Mouse (Mus musculus): ENCODE data around the gene Zic5. TPM values are rescaled to one million over a fixed set of nuclear protein-coding genes. Genes with fewer than 3 reads are reported as not detected.
A peak's percentile ranks its signal among the peaks of the same experiment; 100 is the strongest.

Zic5 gene
- polyA plus RNA-seq, 1 experiment from 2014 or later: 0.30 TPM

DNA sequence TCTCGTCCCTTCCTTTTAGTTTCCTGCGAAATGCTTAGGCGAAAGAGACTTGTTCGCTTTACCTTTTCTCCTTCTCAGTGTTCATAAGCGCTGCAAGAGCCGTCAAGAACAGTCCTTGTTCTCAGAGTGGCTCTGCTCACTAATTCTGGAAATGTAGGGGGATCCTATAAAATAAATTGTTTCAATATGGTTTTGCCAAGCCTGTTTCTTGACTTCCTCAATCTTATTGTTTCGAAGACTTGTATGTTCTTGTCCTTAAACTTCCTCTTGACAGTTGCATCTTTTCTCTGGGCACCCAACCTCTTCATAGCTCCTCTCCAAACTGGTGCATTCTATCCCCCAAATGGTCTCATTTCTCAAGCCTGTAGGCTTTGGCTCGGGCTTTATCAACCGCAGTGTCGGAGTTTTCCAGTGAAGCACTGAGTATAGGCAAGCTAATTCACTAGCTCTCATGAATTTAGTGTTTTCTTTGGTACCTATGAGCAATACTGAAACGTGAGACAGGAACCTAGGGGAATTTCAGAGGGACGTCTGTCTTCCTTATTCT is 20.2 kb upstream of the Zic5 start:
- DNase-seq (ENCODE audit: low spot score): no peak
- Histone ChIP-seq H3K27ac (no peak overlapping the region), H3K4me3 (no peak overlapping the region), H3K27me3 (ENCODE audit: insufficient read depth, poor library complexity, severe bottlenecking) (peaks cover 99% of the 10 kb centered on the region), H3K9me3 (no peaks in the 10 kb centered on the region), H3K36me3 (no peaks in the 10 kb centered on the region), H3K4me1 (0 out of 2 replicates have a peak, but pooled peaks cover 3% of the 10 kb centered on the region)
- 2% methylated on average over 12 of the region's 12 CpGs for WGBS

- Histone ChIP-seq H3K9me3 (no peaks in the 10 kb centered on the region), H3K27ac (no peak overlapping the region), H3K27me3 (ENCODE audit: insufficient read depth, poor library complexity, severe bottlenecking) (peaks cover 99% of the 10 kb centered on the region), H3K4me3 (no peak overlapping the region), H3K36me3 (no peaks in the 10 kb centered on the region), H3K4me1 (no peaks in the 10 kb centered on the region)
- under 1% methylated on average over 24 of the region's 24 CpGs for WGBS
- DNase-seq (ENCODE audit: low spot score): peak; percentile 73
Measured at GRCm38 (mm10) chr14:122484844-122485551, 19.5 kb upstream of the Zic5 start.

GRCm38 (mm10) chr14:122484458-122484843 is 19.0 kb upstream of the Zic5 start:
- Histone ChIP-seq H3K27me3 (ENCODE audit: insufficient read depth, poor library complexity, severe bottlenecking) (peaks cover 100% of the 10 kb centered on the region), H3K4me3 (no peak overlapping the region), H3K9me3 (no peaks in the 10 kb centered on the region), H3K36me3 (no peaks in the 10 kb centered on the region), H3K27ac (no peak overlapping the region), H3K4me1 (no peaks in the 10 kb centered on the region)
- 8% methylated on average over 4 of the region's 4 CpGs for WGBS
- DNase-seq (ENCODE audit: low spot score): peak; percentile 63

GRCm38 (mm10) chr14:122483556-122484421 is 18.3 kb upstream of the Zic5 start:
- H3K4me3 ChIP-seq: no peak overlapping the region
- H3K36me3 ChIP-seq: no peaks in the 10 kb centered on the region
- no peak overlapping the region for H3K27ac ChIP-seq
- no peaks in the 10 kb centered on the region for H3K9me3 ChIP-seq
- peaks cover 3% of the 10 kb centered on the region for H3K4me1 ChIP-seq
- 1% methylated on average over 18 of the region's 18 CpGs for WGBS
- peaks cover 98% of the 10 kb centered on the region for H3K27me3 ChIP-seq (ENCODE audit: insufficient read depth, poor library complexity, severe bottlenecking)
- no peak for DNase-seq (ENCODE audit: low spot score)

- H3K4me1 ChIP-seq: peaks cover 7% of the 10 kb centered on the region
- no peaks in the 10 kb centered on the region for H3K36me3 ChIP-seq
- H3K4me3 ChIP-seq: no peak overlapping the region
- H3K9me3 ChIP-seq: no peaks in the 10 kb centered on the region
- no peak for DNase-seq (ENCODE audit: low spot score)
- no peak overlapping the region for H3K27ac ChIP-seq
- H3K27me3 ChIP-seq (ENCODE audit: insufficient read depth, poor library complexity, severe bottlenecking): peaks cover 98% of the 10 kb centered on the region
- 1% methylated on average over 5 of the region's 5 CpGs for WGBS
Measured at GRCm38 (mm10) chr14:122483024-122483385, 17.5 kb upstream of the Zic5 start.

- under 1% methylated on average over 37 of the region's 38 CpGs for WGBS
- H3K27ac ChIP-seq: no peak overlapping the region
- H3K4me1 ChIP-seq: peaks cover 7% of the 10 kb centered on the region
- H3K27me3 ChIP-seq (ENCODE audit: insufficient read depth, poor library complexity, severe bottlenecking): peaks cover 97% of the 10 kb centered on the region
- H3K9me3 ChIP-seq: no peaks in the 10 kb centered on the region
- no peak for DNase-seq (ENCODE audit: low spot score)
- H3K4me3 ChIP-seq: no peak overlapping the region
- H3K36me3 ChIP-seq: no peaks in the 10 kb centered on the region
Measured at GRCm38 (mm10) chr14:122482081-122483023, 16.9 kb upstream of the Zic5 start.

DNA sequence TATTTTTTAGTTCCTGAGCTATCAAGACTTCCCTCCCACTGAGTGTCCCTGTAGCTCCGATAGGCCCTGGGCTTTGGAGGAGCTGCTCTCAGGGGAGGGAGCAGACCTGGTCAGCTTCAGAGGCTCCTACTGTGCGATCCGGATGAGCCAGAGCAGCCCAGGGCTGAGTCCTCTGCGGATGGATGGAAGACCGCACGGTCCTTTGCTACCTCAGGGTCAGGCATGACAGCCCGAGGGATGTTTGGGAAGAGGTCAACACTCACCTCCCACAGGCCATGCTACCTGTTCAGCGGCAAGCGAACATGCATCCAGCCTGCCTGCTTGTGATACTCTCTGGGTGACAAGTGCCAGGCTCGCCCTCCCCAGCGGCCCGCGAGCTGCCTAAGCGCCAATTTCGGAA is 15.7 kb upstream of the Zic5 start:
- Histone ChIP-seq H3K27ac (no peak overlapping the region), H3K27me3 (ENCODE audit: insufficient read depth, poor library complexity, severe bottlenecking) (peaks cover 97% of the 10 kb centered on the region), H3K4me3 (no peak overlapping the region), H3K4me1 (peaks cover 7% of the 10 kb centered on the region), H3K36me3 (no peaks in the 10 kb centered on the region), H3K9me3 (no peaks in the 10 kb centered on the region)
- DNase-seq (ENCODE audit: low spot score): no peak
- WGBS: 3% methylated on average over 15 of the region's 15 CpGs

DNA sequence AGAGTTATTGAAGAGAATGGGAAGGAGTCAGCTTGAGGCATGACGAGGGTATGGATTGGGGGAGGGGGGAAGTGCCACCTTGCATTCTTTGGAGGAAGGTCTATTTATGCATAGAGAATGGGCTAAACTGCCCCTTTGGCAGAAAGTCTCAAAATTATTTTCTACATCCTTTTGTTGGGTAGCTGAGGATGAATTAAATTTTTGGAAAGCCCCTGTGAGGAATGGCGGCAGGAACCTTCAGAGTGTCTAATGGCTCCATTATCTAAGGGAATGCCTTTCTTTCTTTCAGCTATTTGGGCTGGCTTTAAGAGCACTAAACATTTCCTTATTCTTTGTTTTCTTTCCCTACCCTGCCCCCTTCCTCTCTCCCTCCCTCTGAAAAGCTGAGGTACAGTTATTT is 14.9 kb upstream of the Zic5 start:
- WGBS: 3% methylated on average over 2 of the region's 2 CpGs
- Histone ChIP-seq H3K9me3 (no peaks in the 10 kb centered on the region), H3K27me3 (ENCODE audit: insufficient read depth, poor library complexity, severe bottlenecking) (peaks cover 97% of the 10 kb centered on the region), H3K4me3 (no peak overlapping the region), H3K4me1 (peaks cover 15% of the 10 kb centered on the region), H3K27ac (no peak overlapping the region), H3K36me3 (no peaks in the 10 kb centered on the region)
- DNase-seq (ENCODE audit: low spot score): no peak

- Histone ChIP-seq H3K27ac (no peak overlapping the region), H3K4me3 (no peak overlapping the region), H3K27me3 (ENCODE audit: insufficient read depth, poor library complexity, severe bottlenecking) (peaks cover 97% of the 10 kb centered on the region), H3K4me1 (peaks cover 22% of the 10 kb centered on the region), H3K9me3 (no peaks in the 10 kb centered on the region), H3K36me3 (no peaks in the 10 kb centered on the region)
- DNase-seq (ENCODE audit: low spot score): no peak
- 25% methylated on average over 17 of the region's 17 CpGs for WGBS
Measured at GRCm38 (mm10) chr14:122479461-122480109, 14.1 kb upstream of the Zic5 start.

DNA sequence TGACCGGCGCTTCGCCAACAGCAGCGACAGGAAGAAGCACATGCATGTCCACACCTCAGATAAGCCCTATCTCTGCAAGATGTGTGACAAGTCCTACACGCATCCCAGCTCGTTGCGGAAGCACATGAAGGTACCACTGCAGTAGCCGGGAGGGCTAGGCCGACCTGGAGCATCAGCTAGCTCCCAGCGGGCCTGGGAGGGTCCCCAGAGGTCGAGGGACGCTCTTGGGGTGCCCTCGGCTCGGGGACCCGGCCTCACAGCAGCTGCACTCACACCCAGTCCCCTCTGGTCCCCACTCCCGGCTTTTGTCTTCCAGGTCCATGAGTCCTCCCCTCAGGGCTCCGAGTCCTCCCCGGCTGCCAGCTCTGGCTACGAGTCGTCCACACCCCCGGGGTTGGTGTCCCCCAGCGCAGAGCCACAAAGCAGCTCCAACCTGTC is 13.1 kb upstream of the Zic5 start:
- peak overlapping the region; percentile 42 for H3K4me3 ChIP-seq
- H3K27me3 ChIP-seq (ENCODE audit: insufficient read depth, poor library complexity, severe bottlenecking): peaks cover 97% of the 10 kb centered on the region
- WGBS: under 1% methylated on average over 22 of the region's 22 CpGs
- H3K27ac ChIP-seq: no peak overlapping the region
- peak; percentile 78 for DNase-seq (ENCODE audit: low spot score)
- no peaks in the 10 kb centered on the region for H3K36me3 ChIP-seq
- H3K9me3 ChIP-seq: no peaks in the 10 kb centered on the region
- peaks cover 32% of the 10 kb centered on the region for H3K4me1 ChIP-seq

DNA sequence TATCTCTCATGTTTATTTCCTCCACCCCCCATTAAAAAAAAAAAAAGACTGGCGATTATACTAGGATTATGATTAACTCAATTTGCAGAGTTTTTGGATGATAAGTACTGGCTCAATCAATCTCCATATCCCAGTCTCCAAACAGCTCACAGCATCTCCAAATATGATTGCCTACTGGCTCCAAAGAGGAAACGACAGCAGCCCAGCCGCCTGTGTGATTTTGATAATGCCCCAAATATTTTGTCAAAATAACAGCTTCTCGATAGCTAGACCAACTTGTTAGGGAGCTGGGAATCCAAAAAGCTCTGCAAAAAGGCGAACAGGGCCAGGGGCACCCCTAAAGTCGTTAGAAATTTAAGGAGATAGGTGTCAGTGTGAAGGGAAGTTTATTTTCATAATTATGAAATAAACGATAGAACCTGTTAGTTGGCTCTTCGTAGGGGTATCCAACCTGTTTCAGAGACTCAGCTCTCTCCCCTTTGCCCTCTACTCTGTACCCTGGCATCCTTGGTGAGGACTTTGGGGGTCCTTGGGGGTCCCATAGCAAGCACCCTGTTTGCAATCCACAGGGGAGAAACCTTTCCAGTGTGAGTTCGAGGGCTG is 12.6 kb upstream of the Zic5 start:
- Histone ChIP-seq H3K4me1 (peaks cover 38% of the 10 kb centered on the region), H3K36me3 (no peaks in the 10 kb centered on the region), H3K27me3 (ENCODE audit: insufficient read depth, poor library complexity, severe bottlenecking) (peaks cover 97% of the 10 kb centered on the region), H3K9me3 (no peaks in the 10 kb centered on the region), H3K27ac (no peak overlapping the region), H3K4me3 (no peak overlapping the region)
- no peak for DNase-seq (ENCODE audit: low spot score)
- WGBS: 1% methylated on average over 9 of the region's 9 CpGs

- WGBS: under 1% methylated on average over 20 of the region's 20 CpGs
- Histone ChIP-seq H3K9me3 (no peaks in the 10 kb centered on the region), H3K36me3 (no peaks in the 10 kb centered on the region), H3K4me1 (peaks cover 38% of the 10 kb centered on the region), H3K27ac (no peak overlapping the region), H3K4me3 (no peak overlapping the region), H3K27me3 (ENCODE audit: insufficient read depth, poor library complexity, severe bottlenecking) (peaks cover 97% of the 10 kb centered on the region)
- DNase-seq (ENCODE audit: low spot score): no peak
Measured at GRCm38 (mm10) chr14:122477261-122477671, 11.8 kb upstream of the Zic5 start.
